Mouse (Mus musculus): ENCODE measurements around the gene Exoc6. TPM values are rescaled to one million over a fixed set of nuclear protein-coding genes. Genes with fewer than 3 reads are reported as not detected.
"Not testable (repeated sequence)": the region's sequence is repeated elsewhere in the genome, so short reads cannot be mapped to it uniquely, and the experiment has no call there.

The Exoc6 gene
- polyA plus RNA-seq, 1 experiment from 2014 or later, result 13.7 TPM

DNA sequence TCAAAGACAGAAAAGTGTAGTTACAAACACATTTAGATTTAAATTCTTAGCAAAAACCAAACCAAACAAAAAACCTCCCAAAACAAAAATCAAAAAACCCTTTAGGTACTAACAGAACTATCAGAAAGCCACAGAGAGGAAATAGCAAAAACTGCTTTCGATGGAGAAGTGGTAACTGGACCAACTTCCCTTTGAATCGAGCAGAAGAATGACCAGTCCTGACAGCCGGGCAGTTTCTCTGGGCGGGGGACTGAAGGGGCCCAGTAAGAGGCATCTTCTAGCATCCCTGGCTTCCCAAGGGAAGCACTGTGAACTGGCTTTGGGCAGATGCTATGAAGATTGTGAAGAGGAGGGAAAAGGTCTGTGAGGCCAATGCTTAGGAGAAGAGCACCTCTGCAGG is 3.4 kb upstream of the Exoc6 start:
- ATAC-seq (ENCODE audit: low read depth), result no peak
- H3K9me3 ChIP-seq (ENCODE audit: control insufficient read depth, low read length), result no peaks in the 10 kb centered on the region
- no peaks in the 10 kb centered on the region for H3K27me3 ChIP-seq (ENCODE audit: control insufficient read depth, insufficient read depth, low read depth, low read length)
- H3K4me3 ChIP-seq (ENCODE audit: low read length), result no peak overlapping the region
- no peak overlapping the region for H3K9ac ChIP-seq (ENCODE audit: low read length)
- no peak overlapping the region for H3K4me2 ChIP-seq (ENCODE audit: low read depth, low read length)
- no peaks in the 10 kb centered on the region for H3K36me3 ChIP-seq (ENCODE audit: control insufficient read depth, insufficient read depth, low read length)
- no peak overlapping the region for H3K27ac ChIP-seq (ENCODE audit: low read length)
- WGBS, result 61% methylated on average over 4 of the region's 4 CpGs
- peaks cover 4% of the 10 kb centered on the region; the same call in 1 of the 2 replicates for H3K4me1 ChIP-seq (replicated peaks; ENCODE audit: control insufficient read depth, insufficient read depth, low read length)

DNA sequence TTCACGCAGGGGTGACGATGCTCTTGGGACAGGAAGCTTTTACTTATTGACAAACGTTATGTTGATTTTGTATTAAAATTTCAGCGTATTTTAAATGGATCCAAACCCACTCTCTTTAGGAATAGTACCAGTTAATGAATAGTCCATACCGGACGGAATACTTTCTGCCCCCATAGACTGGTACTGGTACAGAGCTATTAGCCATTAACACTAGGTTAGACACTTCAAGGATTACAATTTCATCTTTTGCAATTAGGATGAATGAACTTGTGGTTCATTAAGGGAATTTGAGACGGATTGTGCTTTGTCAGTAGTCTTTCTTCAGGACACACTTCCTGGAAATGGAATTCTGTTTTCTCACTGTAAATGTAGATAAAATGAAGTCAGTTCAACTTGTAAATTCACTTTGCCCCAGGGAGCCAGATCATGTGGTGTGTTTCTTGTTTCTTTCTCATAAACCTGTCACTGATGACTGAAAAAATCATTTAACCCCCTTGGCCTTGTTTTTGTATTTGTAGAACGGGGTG is 885 bp downstream of the Exoc6 start:
- Histone ChIP-seq H3K36me3 (ENCODE audit: control insufficient read depth, insufficient read depth, low read length) (no peaks in the 10 kb centered on the region), H3K27me3 (ENCODE audit: control insufficient read depth, insufficient read depth, low read depth, low read length) (no peaks in the 10 kb centered on the region; the same call in 1 of the 2 replicates), H3K4me2 (ENCODE audit: low read depth, low read length) (peak overlapping the region; percentile 95), H3K27ac (ENCODE audit: low read length) (no peak overlapping the region), H3K4me3 (ENCODE audit: low read length) (peak overlapping the region; percentile 81), H3K9me3 (ENCODE audit: control insufficient read depth, low read length) (no peaks in the 10 kb centered on the region), H3K9ac (ENCODE audit: low read length) (peak overlapping the region; percentile 86), H3K4me1 (replicated peaks; ENCODE audit: control insufficient read depth, insufficient read depth, low read length) (peaks cover 4% of the 10 kb centered on the region; the same call in 1 of the 2 replicates)
- 18% methylated on average over 8 of the region's 8 CpGs for WGBS
- ATAC-seq (ENCODE audit: low read depth), result no peak

DNA sequence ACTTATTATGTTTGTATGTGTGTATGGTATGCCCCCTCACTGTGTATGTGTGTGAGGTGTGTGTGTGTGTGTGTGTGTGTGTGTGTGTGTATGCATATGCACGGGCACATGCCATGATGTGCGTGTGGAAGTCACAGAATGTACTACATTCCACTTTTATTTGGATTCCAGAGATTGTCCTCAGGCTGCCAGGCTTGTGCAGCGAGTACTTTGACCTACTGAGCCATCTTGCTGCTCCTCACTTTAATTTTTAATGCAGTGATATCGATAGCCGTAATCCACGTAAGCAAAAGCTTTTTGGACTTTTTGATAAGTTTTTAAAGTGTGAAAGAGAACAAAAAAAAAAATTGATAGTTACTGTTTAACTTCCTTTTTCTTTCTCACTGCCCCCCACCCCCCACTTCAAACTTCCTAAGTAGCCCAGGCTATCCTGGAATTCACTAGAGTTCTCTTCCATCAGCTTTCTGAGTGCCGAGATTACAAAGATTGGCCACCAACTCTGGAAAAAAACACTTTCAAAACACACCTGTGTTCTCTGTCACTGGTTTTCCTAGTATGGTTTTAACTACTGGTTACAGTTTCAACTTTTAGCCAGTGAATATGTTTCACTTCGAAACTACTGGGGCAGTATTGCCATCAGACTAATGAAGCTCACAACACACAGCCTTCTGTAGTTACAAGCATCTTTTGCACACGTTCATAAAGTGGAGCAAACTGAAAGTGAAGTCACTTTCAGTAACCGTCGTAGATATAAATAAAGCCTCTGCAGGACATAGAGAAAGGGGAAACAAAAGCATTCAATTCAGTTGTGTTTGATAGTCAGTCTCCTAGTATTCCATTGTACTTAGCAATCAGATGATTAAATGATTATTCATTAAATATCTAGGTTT is 3.4 kb downstream of the Exoc6 start:
- ATAC-seq (ENCODE audit: low read depth), result no peak
- no peaks in the 10 kb centered on the region for H3K9me3 ChIP-seq (ENCODE audit: control insufficient read depth, low read length)
- H3K36me3 ChIP-seq (ENCODE audit: control insufficient read depth, insufficient read depth, low read length), result no peaks in the 10 kb centered on the region
- no peak overlapping the region for H3K9ac ChIP-seq (ENCODE audit: low read length)
- WGBS, result 78% methylated on average over 11 of the region's 11 CpGs
- H3K4me2 ChIP-seq (ENCODE audit: low read depth, low read length), result no peak overlapping the region
- H3K27ac ChIP-seq (ENCODE audit: low read length), result no peak overlapping the region
- H3K27me3 ChIP-seq (ENCODE audit: control insufficient read depth, insufficient read depth, low read depth, low read length), result no peaks in the 10 kb centered on the region; the same call in 1 of the 2 replicates
- H3K4me1 ChIP-seq (replicated peaks; ENCODE audit: control insufficient read depth, insufficient read depth, low read length), result peaks cover 4% of the 10 kb centered on the region; the same call in 1 of the 2 replicates
- no peak overlapping the region for H3K4me3 ChIP-seq (ENCODE audit: low read length)

DNA sequence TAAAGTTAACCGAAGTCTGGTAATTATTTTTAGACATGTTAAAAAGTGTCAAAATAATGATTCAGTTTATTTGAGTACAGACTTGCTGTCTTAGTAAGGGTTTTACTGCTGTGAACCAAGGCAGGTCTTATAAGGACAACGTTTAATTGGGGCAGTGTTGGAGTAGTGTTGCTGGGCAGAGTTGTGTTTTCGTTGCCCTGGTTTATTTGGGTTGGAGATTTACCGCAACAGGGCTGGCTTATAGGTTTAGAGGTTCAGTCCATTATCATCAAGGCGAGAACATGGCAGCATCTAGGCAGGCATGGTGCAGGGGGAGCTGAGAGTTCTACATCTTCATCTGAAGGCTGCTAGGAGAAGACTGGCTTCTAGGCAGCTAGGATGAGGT is 4.0 kb downstream of the Exoc6 start:
- H3K9me3 ChIP-seq (ENCODE audit: control insufficient read depth, low read length); H3K4me2 ChIP-seq (ENCODE audit: low read depth, low read length); ATAC-seq (ENCODE audit: low read depth); H3K4me1 ChIP-seq (replicated peaks; ENCODE audit: control insufficient read depth, insufficient read depth, low read length); H3K4me3 ChIP-seq (ENCODE audit: low read length); H3K27me3 ChIP-seq (ENCODE audit: control insufficient read depth, insufficient read depth, low read depth, low read length); H3K36me3 ChIP-seq (ENCODE audit: control insufficient read depth, insufficient read depth, low read length); H3K27ac ChIP-seq (ENCODE audit: low read length); H3K9ac ChIP-seq (ENCODE audit: low read length): not testable (repeated sequence)
- WGBS, result 76% methylated on average over 5 of the region's 5 CpGs

DNA sequence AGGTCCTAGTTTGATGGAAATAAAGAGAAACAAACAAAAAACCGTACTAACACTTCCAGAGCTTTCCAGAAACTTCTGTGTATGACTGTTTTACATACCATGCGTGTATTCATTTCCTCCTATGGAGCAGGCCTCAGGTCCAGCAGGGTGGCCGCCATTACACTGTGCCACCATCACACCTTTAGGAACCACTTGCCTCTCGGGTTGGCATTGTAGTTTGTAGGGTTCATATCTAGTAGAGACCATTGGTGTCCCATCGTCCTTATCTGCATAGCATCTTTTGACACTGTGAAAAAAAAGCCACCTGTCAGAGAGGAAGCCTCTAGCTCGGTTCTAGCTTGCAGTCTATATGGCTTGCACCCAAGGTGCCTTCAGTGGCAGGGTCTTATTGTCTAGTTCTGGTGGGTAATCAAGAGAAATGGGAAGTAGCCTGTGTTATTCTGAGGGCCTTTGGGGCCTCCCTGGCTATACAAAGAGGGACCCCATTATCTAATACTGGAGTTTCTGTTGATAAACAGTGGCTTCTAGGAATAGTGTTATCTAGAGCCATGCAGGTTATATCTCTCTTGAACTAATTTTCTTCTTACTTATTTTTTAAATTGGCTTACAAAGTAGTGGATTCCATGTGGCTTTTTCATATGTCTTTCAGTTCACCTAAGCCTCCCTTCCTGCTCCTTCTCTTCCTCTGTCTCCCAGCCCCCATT is 5.8 kb downstream of the Exoc6 start:
- Histone ChIP-seq H3K4me2 (ENCODE audit: low read depth, low read length) (no peak overlapping the region), H3K4me1 (replicated peaks; ENCODE audit: control insufficient read depth, insufficient read depth, low read length) (peaks cover 7% of the 10 kb centered on the region), H3K27ac (ENCODE audit: low read length) (no peak overlapping the region), H3K4me3 (ENCODE audit: low read length) (no peak overlapping the region), H3K9ac (ENCODE audit: low read length) (no peak overlapping the region), H3K9me3 (ENCODE audit: control insufficient read depth, low read length) (no peaks in the 10 kb centered on the region), H3K27me3 (ENCODE audit: control insufficient read depth, insufficient read depth, low read depth, low read length) (no peaks in the 10 kb centered on the region; the same call in 1 of the 2 replicates), H3K36me3 (ENCODE audit: control insufficient read depth, insufficient read depth, low read length) (no peaks in the 10 kb centered on the region)
- 81% methylated on average over 6 of the region's 6 CpGs for whole genome bisulfite sequencing
- ATAC-seq (ENCODE audit: low read depth), result no peak

DNA sequence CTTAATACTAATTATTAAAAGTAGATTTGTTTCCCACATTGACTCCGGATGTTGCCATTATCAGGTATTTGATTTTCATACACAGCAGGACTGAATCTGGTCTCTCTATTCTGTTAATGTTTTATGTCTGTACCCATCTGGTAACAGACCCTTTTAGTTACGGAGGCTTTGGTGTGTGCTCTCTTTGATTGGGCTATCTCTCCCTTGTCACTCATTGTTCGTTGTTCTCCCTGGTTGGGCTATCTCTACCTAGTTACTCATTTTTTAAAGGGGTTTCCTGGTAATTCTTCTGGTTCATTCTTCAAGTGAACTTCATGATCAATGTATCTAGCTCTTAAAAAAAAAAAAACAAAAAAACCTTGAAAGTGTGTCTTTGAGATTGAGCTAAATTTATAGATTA is 7.7 kb downstream of the Exoc6 start:
- Histone ChIP-seq H3K9ac (ENCODE audit: low read length) (no peak overlapping the region), H3K4me3 (ENCODE audit: low read length) (no peak overlapping the region), H3K4me1 (replicated peaks; ENCODE audit: control insufficient read depth, insufficient read depth, low read length) (peaks cover 11% of the 10 kb centered on the region), H3K36me3 (ENCODE audit: control insufficient read depth, insufficient read depth, low read length) (no peaks in the 10 kb centered on the region), H3K27me3 (ENCODE audit: control insufficient read depth, insufficient read depth, low read depth, low read length) (no peaks in the 10 kb centered on the region), H3K4me2 (ENCODE audit: low read depth, low read length) (no peak overlapping the region), H3K9me3 (ENCODE audit: control insufficient read depth, low read length) (no peaks in the 10 kb centered on the region), H3K27ac (ENCODE audit: low read length) (no peak overlapping the region)
- WGBS, result 71% methylated on average over 3 of the region's 3 CpGs
- no peak for ATAC-seq (ENCODE audit: low read depth)

DNA sequence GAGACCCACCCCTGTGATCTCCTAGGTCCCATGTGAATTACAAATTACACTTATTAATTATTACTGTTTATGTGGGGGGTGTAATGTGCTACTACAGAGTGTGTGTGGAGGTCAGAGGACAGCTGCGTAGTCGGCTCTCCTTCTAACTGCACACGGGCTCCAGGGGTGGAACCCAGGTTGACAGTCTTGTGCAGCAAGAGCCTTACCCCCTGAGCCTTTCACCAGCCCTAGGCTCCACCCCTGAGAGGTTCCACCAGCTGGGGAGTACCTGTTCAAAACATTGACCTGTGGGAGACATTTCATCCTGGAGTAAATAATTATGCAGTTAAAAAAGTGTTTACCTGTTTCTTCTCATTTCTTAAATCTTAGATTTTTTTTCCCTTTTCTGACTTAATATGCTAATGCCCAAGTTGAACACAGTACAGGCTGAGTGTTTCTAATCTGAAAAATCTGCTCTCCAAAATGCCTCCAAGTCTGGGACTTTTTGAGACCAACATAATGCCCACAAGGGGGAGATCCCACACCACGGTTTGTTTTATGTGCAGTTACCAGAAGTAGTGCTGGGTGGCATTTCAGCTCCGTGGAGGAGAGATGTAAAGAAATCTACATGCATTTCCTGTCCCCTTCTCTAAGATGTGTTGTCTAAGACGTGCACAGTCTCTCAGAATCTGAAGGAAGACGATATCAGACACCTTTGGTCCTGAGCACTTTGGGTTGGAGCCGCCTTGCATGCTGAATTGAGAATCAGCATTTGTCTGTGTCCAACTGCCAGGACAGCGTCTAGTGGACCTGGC is 9.3 kb downstream of the Exoc6 start:
- Histone ChIP-seq H3K4me1 (replicated peaks; ENCODE audit: control insufficient read depth, insufficient read depth, low read length) (peaks cover 11% of the 10 kb centered on the region), H3K4me3 (ENCODE audit: low read length) (no peak overlapping the region), H3K9ac (ENCODE audit: low read length) (no peak overlapping the region), H3K27me3 (ENCODE audit: control insufficient read depth, insufficient read depth, low read depth, low read length) (no peaks in the 10 kb centered on the region), H3K36me3 (ENCODE audit: control insufficient read depth, insufficient read depth, low read length) (no peaks in the 10 kb centered on the region), H3K4me2 (ENCODE audit: low read depth, low read length) (peak overlapping the region; percentile 39), H3K27ac (ENCODE audit: low read length) (peak overlapping the region; percentile 1; the same call in 1 of the 2 replicates), H3K9me3 (ENCODE audit: control insufficient read depth, low read length) (no peaks in the 10 kb centered on the region)
- ATAC-seq (ENCODE audit: low read depth), result 0 out of 2 replicates have a peak, but pooled peaks have one; percentile 28
- 25% methylated on average over 9 of the region's 9 CpGs for WGBS

- no peak overlapping the region for H3K9ac ChIP-seq (ENCODE audit: low read length)
- WGBS, result 24% methylated on average over 6 of the region's 6 CpGs
- H3K4me2 ChIP-seq (ENCODE audit: low read depth, low read length), result peak overlapping the region; percentile 39
- no peaks in the 10 kb centered on the region for H3K36me3 ChIP-seq (ENCODE audit: control insufficient read depth, insufficient read depth, low read length)
- H3K4me3 ChIP-seq (ENCODE audit: low read length), result no peak overlapping the region
- H3K27me3 ChIP-seq (ENCODE audit: control insufficient read depth, insufficient read depth, low read depth, low read length), result no peaks in the 10 kb centered on the region
- peak overlapping the region; percentile 1; the same call in 1 of the 2 replicates for H3K27ac ChIP-seq (ENCODE audit: low read length)
- no peaks in the 10 kb centered on the region for H3K9me3 ChIP-seq (ENCODE audit: control insufficient read depth, low read length)
- no peak for ATAC-seq (ENCODE audit: low read depth)
- H3K4me1 ChIP-seq (replicated peaks; ENCODE audit: control insufficient read depth, insufficient read depth, low read length), result peaks cover 11% of the 10 kb centered on the region
Observed at GRCm38 (mm10) chr19:37560080-37560427, 9.8 kb downstream of the Exoc6 start.

Measured in lung, embryonic 16.5 days (tissue).